Mouse (Mus musculus): Measurements from ENCODE around the gene Lrrc4b.

Lrrc4b gene

DNA sequence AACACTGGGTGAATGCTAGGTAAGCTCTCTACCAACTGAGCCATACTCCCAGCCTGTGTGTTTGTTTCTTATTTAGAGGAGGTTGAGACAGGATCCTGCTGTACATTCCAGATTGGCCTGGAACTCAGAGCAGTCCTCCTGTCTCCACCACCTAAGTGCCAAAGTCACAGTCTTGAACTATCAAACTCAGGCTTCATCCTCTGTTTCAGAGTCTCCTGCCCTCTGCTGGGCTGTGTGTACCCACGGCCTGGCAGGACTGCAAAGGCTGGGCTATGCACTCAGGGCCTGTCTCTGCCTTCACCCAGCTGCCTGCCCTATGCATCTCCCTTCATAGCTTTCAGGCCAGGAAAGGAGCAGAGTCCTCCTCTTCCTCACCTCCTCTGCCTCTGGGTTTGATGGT lies 7.4 kb downstream of the Lrrc4b start:
- no peak for DNase-seq (ENCODE audit: low spot score in 2 of 2)

DNA sequence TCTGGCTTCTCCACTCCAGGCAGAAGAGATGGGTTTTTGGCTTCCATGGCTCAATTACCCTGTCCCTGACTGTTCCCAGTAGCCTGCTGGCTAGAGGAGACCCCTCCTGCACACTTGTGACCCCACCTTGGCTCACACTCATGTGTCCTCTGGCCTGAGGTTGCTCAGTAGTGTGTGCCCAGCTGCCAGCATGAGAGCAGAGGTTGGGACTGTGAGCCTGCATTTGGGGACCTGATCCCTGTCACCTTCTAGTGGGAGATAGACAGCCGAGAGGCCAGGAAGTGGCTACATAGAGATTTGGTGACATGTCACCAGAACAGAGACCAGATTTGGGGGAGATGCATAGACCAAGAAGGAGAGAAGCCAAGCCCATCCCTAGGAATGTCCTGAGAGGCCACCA lies 8.4 kb downstream of the Lrrc4b start:
- DNase-seq (ENCODE audit: low spot score in 2 of 2), result no peak

DNA sequence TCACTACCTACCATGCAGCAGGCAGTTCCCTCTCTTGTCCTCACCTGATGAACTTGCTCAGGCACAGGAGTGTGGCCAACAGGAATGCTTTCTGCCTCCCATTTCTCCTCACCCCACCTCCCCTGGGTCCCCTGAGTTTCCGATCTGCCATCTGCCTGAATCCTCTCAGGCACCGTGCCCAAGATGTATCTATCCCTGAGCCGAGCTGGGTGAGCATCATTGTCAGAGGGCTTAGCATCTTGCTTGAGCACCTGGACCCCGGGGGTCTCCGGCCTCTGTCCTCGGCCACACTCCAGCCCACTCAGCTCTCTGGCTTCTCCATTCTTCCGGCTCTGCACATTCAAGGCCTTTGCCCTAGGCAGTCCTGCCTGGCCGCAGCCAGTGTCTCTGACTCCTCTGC lies 9.1 kb downstream of the Lrrc4b start:
- no peak for DNase-seq (ENCODE audit: low spot score in 2 of 2)

DNA sequence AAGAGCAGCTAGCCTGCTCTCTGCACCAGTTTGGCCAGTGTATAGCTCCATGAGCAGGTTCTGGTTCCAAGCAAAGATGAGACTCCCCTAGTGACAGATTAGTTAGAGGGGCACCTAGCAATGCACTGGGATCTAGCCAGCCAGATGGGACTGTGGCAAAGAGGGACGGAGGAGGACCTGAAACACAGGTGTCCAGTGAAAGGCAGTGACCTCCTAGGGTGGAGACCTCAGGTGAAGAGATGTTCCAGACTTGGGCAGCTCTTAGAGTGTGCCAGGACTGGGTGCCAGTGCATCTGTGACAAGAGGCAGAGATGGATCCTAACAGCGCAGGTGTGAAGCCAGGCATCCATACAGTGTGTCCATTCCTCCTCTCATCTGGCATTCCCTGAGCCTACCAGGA lies 10.9 kb downstream of the Lrrc4b start:
- DNase-seq (ENCODE audit: low spot score in 2 of 2), result no peak

DNA sequence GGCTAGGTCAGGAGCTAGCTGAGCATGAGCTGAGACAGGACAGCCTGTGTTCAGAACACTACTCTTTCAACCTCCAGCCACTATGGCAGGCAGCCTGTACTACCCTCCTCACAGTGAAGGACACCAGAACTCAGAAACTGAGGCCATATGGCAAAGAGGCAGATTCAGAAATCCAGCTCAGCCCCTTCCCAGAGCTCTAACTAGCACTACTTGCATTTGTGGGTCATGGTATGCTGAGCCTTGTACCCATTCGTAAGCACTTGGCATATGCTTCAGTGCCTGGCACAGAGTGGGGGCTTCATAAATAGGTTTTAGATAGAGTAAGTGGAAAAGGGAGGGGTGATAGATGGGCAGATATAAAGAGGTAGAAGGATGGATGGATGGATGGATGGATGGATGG lies 11.7 kb downstream of the Lrrc4b start:
- DNase-seq (ENCODE audit: low spot score in 2 of 2), result no peak

- no peak for DNase-seq (ENCODE audit: low spot score in 2 of 2)
These were observed 12.4 kb downstream of the Lrrc4b start for GRCm38 (mm10) chr7:44441180-44441579.

- peak in 1 of 2 experiments; percentile 63 for DNase-seq (ENCODE audit: low spot score in 2 of 2)
These were observed 12.9 kb downstream of the Lrrc4b start for GRCm38 (mm10) chr7:44441648-44442109.

DNA sequence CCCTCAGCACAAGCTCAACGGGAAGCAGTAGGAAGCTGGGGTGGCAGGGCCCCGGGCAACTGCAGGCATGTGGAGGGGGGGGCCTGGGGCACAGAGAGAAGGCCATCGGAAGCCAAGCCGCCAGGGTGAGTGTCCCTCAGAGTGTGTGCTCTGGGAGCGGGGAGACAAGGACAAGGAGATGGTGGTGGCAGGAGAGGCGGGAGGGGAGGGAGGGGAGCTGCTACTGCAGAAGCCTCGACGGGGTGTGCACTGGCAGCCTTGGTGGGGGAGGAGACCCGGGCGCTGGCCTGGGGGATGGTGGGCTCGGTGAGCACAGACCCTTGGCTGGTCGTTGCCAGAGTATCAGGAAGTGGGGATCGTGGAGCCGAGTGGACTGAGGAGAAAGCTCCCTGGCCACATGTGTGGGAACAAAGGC lies 13.6 kb downstream of the Lrrc4b start:
- DNase-seq (ENCODE audit: low spot score in 2 of 2), result no peak

- no peak for DNase-seq (ENCODE audit: low spot score in 2 of 2)
These were observed 14.7 kb downstream of the Lrrc4b start for GRCm38 (mm10) chr7:44443268-44444173.

- DNase-seq (ENCODE audit: low spot score in 2 of 2), result no peak
These were observed 16.2 kb downstream of the Lrrc4b start for GRCm38 (mm10) chr7:44444886-44445527.

DNA sequence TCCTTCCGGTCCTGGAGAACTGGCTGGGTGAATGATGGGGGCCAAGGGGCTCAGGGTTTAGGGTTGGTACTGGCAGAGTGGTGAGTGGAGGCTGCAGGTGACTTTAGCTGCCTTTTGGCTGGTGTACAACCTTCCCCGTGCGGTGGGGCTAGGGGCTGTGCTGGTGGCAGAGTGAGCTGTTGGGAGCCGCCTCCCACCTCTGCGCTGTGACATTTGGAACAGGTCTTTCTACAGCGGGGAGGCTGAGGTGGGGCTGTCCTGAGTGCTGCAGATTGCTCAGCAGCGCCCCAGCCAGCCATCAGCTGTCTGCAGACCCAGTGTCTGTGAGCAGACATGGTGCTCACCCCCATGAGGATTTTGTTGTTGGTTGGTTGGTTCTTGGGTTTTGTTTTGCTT lies 16.7 kb downstream of the Lrrc4b start:
- no peak for DNase-seq (ENCODE audit: low spot score in 2 of 2)

- no peak for DNase-seq (ENCODE audit: low spot score in 2 of 2)
These were observed 17.4 kb downstream of the Lrrc4b start for GRCm38 (mm10) chr7:44446070-44446855.

- no peak for DNase-seq (ENCODE audit: low spot score in 2 of 2)
These were observed 24.4 kb downstream of the Lrrc4b start for GRCm38 (mm10) chr7:44453256-44453655.

DNA sequence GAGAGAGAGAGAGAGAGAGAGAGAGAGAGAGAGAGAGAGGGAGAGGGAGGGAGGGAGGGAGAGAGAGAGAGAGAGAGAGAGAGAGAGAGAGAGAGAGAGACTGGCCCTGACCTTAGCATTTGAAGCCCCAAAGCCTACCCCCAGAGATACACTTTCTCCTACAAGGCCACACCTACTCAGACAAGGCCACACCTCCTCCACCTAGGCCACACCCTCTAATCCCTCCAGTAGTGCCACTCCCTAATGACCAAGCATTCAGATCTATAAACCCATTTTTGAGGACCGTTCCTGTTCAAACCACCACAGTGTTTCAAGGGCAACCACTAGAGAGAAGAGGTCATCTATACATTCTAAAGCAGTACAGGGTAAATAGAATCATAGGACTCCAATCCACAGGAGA lies 27.5 kb downstream of the Lrrc4b start:
- DNase-seq (ENCODE audit: low spot score in 2 of 2), result no peak

- no peak for DNase-seq (ENCODE audit: low spot score in 2 of 2)
These were observed 31.2 kb downstream of the Lrrc4b start for GRCm38 (mm10) chr7:44460067-44460466.

DNA sequence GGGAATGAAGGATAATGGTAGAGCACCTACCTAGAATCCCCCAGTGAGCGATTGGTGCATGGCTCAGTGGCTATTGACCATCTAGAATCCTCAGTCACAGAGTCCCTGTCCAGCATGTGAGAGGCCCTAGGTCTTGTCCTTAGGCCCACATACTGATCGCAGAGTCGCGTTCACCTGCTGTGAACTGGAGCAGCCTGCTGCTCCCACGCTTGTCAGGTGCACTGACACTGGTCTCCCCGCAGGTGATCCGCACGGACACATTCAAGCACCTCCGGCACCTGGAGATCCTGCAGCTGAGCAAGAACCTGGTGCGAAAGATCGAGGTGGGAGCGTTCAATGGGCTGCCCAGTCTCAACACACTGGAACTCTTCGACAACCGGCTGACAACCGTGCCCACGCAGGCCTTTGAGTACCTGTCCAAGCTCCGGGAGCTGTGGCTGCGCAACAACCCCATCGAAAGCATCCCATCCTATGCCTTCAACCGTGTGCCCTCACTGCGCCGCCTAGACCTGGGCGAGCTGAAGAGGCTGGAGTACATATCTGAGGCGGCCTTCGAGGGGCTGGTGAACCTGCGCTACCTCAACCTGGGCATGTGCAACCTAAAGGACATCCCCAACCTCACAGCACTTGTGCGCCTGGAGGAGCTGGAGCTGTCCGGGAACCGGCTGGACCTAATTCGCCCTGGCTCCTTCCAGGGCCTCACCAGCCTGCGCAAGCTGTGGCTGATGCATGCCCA lies 32.1 kb downstream of the Lrrc4b start:
- no peak for DNase-seq (ENCODE audit: low spot score in 2 of 2)

GRCm38 (mm10) chr7:44461503-44462217 lies 32.8 kb downstream of the Lrrc4b start:
- no peak for DNase-seq (ENCODE audit: low spot score in 2 of 2)

GRCm38 (mm10) chr7:44462218-44463055 lies 33.6 kb downstream of the Lrrc4b start:
- DNase-seq (ENCODE audit: low spot score in 2 of 2), result no peak

DNA sequence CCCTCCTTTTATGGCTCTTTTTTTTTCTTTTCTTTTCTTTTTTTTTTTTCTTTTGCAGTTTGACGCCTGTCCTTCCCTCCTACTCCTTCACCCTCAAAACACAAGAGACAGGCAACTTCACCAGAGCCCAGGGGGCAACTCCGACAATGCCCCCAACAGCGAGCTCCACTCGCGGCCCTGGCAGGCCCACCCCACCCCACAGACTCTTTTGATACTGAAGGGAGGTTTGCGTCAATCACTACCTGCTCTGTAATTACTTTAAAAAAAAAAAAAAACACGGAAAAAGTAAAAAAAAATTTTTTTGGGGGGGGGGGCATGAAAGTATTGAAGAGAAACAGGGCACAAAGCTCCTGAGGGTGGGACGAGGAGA lies 34.2 kb downstream of the Lrrc4b start:
- DNase-seq (ENCODE audit: low spot score in 2 of 2), result no peak
